Mouse (Mus musculus) adrenal gland, postnatal 36 days (tissue): ENCODE measurements around the gene Cyp11a1. TPM values are rescaled to one million over a fixed set of nuclear protein-coding genes. Genes with fewer than 3 reads are reported as not detected.

ENCODE experiments used
- DNase-seq, 2 experiments: peaks; one replicate each; pipeline ENCODE4 v3.0.0; 2021; ENCODE audit warnings: mixed read lengths in 1 of 2
- total RNA-seq, 2 experiments: library from RNA; stranded (reverse); gene quantifications; 2 replicates each; pipeline ENCODE4 v1.2.3; 2021

Cyp11a1 gene
- total RNA-seq, 2 experiments from 2014 or later = 6,616 to 8,202 TPM

DNA sequence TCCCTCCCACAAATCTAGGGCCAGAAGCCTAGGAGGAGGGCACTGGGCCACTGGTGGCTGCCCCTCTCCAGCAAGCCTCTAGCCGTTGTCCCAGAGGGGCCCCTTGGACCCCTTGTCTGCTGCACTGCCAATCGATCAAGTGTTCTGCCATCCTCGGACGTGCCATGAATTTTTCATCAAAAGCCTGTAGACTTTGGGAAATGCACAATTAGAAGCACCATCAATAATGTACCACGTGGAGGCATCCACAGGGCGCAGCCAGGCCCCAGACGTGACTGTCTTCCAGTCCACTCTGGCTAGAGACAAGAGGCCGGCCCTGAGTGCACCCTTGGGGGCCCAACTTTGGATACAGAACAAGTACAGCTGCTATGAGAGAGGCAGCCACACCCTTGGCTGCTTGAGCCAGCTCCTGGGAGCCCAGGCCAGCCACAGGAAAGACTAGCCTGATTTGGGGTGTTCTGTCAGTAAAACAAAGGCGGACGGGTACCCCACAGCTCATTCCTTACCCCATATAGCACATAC, 37.3 kb downstream of the Cyp11a1 start:
- DNase-seq = no peak

DNA sequence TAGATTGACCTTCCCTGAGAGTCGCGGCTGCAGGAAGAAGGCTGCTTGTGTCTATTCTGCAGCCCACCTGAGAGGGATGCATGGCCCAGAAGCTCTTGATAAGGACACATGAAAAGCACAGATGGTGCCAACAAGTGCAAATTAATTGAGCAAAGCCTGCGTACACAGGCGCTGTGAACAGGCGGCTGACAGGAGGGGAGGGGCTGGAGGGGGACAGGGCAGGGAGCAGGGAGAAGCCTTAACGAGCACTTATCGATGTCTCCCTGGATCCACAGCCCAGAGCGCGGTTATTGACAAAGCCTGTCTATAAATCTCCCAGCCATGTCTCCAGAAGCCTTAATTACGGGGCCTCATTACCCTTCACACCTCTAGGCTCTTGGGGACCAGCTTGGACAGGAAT, 38.6 kb downstream of the Cyp11a1 start:
- no peak for DNase-seq

GRCm38 (mm10) chr9:58045646-58046045, 39.4 kb downstream of the Cyp11a1 start:
- DNase-seq = no peak

GRCm38 (mm10) chr9:58047061-58047460, 40.9 kb downstream of the Cyp11a1 start:
- DNase-seq = peak in 1 of 2 experiments; percentile 37

- no peak for DNase-seq
Observed at GRCm38 (mm10) chr9:58048621-58049020, 42.4 kb downstream of the Cyp11a1 start.

DNA sequence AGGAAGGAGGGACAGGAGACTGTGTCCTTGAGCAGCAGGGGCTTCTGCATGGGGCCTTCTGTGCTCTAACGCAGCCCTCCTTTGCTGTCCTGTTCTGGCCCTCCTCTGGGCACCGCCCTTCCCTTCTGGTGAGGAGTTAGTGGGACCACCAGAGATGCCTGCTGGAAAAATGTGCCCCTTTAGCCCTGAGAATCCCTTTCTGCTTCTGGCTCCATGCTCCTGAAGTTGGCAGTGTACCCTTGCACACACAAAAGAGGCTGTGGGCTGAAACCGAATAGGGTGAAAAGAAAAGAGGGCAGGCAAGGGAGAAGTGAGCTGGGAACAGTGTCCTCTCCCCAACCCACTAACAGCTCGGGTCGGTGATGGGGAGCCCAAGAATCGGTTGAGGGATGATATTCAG, 43.0 kb downstream of the Cyp11a1 start:
- DNase-seq = no peak

GRCm38 (mm10) chr9:58049861-58050260, 43.6 kb downstream of the Cyp11a1 start:
- DNase-seq = no peak

DNA sequence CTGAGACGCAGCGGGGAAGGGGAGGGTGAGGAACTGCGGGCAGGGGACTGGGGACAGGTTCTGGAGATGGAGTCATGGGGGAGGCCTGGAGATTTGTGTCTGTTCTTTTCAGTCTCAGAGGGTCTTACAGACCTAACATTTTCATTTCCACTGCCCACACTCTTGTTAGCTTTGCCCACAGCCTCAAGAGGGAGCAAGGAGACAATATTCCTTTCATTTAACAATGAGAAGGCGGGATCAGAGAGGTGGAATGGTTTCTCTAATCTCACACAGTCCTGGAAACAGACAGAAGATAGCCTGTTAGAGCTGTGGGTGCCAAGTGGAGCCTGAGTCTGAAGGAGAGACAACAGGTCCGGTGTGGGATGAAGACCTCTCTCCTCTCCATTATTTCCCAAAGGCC, 45.7 kb downstream of the Cyp11a1 start:
- no peak for DNase-seq

DNA sequence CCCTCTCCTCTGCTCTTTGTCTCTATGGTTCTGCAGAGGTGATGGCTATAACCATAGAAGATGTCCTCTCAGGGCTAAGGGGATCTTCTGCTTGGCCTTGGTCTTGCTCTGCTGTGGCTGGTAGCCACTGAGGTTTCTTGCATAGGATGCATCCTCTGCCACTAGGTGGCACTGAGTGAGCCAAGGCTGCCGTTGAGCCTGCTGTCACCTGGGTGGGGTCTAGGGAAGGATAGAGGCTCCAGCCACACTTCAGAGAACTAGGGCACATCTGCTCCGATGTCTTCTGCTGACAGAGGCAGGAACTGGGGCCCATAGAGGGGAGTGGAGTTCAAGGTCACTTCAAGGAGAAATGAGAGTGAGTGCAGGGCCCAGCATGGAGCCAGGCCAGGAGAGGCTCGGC, 46.9 kb downstream of the Cyp11a1 start:
- DNase-seq = peak in 1 of 2 experiments; percentile 67

- DNase-seq = no peak
Observed at GRCm38 (mm10) chr9:58053544-58053943, 47.3 kb downstream of the Cyp11a1 start.

GRCm38 (mm10) chr9:58054032-58054431, 47.8 kb downstream of the Cyp11a1 start:
- no peak for DNase-seq

- no peak for DNase-seq
Observed at GRCm38 (mm10) chr9:58055666-58056065, 49.5 kb downstream of the Cyp11a1 start.

DNA sequence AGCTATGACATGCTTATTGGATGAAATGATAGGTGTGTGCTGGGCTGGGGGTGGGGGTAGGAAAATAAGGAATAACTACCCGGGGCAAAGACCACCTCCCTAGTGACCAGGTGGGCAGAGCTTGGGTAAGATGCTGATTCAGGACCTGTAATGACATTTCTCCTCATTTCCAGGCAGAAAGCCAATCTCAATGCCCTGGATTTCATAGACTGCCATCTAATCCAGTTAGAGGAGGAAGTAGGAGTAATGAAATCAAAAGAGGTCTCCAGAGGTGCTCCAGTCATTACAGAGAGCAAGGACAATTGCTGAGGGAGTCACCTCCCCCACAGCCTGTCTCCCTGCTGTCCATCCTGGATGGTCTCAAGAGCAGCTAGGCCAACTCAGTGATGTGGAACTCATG, 53.7 kb downstream of the Cyp11a1 start:
- no peak for DNase-seq

GRCm38 (mm10) chr9:58060677-58061667, 54.8 kb downstream of the Cyp11a1 start:
- DNase-seq = peak; percentile 58 to 76

GRCm38 (mm10) chr9:58063531-58063930, 57.3 kb downstream of the Cyp11a1 start, which contains the start of gene Stra6:
TSS of gene Stra6 (plus strand) at chr9:58063788.
- DNase-seq = no peak

DNA sequence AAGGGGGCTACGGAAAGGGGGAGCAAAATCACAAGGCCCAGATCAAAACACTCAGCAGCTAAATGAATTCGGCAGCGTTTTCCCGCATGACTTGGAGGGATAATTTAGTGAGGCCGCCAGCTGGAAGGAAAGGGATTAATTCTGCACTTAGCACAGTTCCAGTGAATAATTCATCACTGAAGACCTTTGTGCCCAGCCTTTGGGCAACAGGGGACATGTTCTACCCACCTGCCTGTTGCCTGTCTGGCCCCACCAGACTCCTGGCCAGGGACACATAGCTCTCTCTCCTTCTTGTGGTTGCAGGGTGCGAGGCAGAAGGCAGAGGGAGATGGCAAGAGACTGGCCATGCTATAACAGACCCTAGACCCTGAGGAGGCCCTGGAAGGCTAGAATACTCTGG, 59.3 kb downstream of the Cyp11a1 start:
- no peak for DNase-seq

- no peak for DNase-seq
Observed at GRCm38 (mm10) chr9:58065977-58066730, 59.9 kb downstream of the Cyp11a1 start.

GRCm38 (mm10) chr9:58066731-58067095, 60.5 kb downstream of the Cyp11a1 start:
- DNase-seq = no peak

GRCm38 (mm10) chr9:58067546-58067945, 61.3 kb downstream of the Cyp11a1 start:
- DNase-seq = no peak

DNA sequence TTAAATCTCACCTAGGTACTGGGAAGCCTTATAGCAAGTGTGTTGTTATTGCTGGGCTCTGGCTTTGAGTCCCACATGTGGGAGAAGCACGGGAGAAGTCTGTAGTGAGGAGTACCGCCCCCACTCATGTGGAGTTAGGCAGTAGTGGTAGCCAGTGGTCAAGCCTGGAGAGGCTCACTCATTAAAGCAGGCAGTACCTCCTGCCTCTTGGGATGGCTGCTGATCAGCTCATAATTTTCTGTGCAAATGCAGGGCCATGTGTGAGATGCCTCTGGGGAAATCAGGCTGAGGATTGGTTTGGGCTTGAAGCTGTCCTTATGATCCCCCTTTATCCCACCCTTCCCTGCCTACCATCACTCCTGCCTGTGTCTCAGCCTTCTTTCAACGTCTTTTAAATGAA, 68.3 kb downstream of the Cyp11a1 start:
- DNase-seq = no peak
